Mouse (Mus musculus) cerebellum, adult 18-20 months (tissue): ENCODE data around the gene Foxp1.

Source experiments
- DNase-seq, 2 experiments: peaks; one replicate each; pipeline ENCODE4 v3.0.0; 2021

Foxp1 gene

GRCm38 (mm10) chr6:99385059-99385604 is 137.4 kb downstream of the Foxp1 start:
- peak; percentile 24 to 40 for DNase-seq

- no peak for DNase-seq
Observed at GRCm38 (mm10) chr6:99383846-99384472, 138.6 kb downstream of the Foxp1 start.

DNA sequence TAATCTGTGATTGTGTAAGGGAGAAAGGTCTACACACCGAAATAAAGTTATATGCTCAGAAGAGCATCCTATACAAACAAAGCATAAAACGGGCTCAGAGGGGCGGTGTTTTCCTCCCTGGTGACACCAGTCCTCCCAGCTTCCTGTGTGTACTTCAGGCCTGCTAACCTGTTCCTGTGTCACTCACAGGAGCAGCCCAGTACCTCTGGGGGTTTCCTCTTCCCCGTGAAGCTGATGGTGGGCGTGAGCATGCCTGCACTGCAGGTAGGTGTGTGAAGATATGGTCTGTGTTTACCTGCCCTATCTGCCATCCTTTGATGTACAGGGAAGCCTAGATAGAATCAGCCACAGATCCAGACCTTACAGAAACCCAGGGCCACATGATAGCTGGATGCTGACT is 142.4 kb downstream of the Foxp1 start:
- DNase-seq, result no peak

DNA sequence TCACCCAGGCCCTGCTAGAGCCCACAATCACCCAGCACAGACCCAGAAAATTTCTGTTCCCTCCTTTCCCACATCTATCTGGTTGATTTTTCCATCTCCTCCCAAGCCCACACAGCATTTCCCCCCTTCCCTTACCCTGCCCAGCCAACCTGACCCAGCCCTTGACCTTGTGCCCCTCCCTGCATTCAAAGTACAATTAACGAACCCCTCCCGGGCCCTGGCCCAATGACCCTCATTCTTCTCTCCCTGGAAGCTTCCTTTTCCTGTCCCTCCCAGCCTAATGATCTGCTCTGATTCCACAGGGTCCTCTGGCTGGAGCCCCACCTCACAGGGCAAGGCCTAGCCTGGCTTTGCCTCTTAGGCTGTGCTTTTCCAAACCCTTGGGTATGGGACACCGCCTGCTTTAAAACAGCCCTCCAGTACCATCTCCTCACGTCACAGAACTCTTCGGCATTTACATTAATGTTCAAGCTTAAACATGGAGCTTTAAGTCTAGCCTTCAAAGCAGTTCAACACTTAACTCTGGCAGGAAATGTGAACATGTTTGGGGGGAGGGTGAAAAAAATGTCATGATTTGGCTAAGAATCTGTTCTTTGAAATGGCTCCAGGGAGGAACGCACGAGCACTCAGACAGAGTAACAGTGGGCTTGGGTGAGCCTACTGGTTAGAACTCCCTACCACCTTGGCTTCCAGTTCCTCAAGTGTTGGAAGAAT is 143.4 kb downstream of the Foxp1 start:
- DNase-seq, result no peak

DNA sequence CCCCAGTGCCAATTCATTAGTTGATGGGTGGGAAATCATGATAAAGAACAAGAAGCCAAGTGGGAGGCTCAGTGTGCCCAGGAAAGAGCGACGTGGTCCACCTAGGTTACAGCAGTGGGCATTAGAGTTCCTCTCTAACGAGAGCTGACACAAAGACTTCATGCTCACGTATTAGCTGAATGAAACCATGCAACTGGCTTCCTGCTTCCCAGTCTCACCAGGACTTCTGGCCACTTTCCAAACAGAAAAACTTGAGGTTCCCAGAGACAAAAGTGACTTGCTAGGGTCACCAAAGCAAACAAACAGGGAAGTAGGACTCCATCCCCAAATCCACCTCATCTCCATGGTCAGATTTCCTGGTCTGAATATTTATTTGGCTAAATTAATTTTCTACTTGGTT is 144.8 kb downstream of the Foxp1 start:
- no peak for DNase-seq

GRCm38 (mm10) chr6:99377131-99377530 is 145.4 kb downstream of the Foxp1 start:
- peak in 1 of 2 experiments; percentile 27 for DNase-seq

- DNase-seq, result no peak
Observed at GRCm38 (mm10) chr6:99376721-99377120, 145.8 kb downstream of the Foxp1 start.

GRCm38 (mm10) chr6:99375865-99376264 is 146.7 kb downstream of the Foxp1 start:
- peak in 1 of 2 experiments; percentile 7 for DNase-seq

- DNase-seq, result no peak
Observed at GRCm38 (mm10) chr6:99375376-99375775, 147.1 kb downstream of the Foxp1 start.

DNA sequence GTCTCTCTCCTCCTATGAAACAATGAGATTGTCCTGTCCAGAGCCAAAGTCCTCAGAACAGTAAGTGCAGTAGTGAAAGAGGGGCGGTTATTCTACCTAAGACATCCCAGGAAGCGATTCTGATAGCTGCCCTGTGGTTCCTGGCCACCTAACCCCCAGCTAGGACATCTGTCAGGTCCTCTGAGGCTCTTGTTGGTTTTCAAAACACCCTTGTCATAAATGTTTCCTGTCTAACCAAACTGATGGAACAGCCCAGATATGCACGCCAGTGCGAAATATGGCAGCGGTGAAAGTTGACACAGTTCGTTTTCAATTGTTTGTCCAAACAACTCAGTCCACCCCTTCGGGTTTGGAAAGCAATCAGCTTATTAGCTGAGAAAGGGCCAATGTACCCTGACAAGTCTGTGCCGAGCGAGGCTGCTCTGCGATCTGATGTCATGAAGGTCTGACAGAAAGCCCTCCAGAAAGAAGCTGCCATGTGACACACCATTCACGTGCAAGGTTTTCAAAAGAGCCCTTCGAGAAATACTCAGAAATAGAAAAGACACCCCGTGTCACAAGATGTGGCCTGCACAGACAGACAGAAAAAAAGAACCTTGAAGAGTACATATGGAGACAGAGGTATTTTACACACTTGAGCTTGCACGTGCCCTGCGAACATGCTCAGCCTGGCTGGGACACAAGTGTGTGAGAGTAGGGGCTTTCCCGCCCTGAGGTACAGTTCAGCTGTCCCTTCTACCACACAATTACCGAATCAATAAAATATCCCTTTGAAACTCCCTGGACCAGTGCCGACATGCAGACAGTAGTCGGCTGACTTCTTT is 147.9 kb downstream of the Foxp1 start:
- DNase-seq, result no peak

DNA sequence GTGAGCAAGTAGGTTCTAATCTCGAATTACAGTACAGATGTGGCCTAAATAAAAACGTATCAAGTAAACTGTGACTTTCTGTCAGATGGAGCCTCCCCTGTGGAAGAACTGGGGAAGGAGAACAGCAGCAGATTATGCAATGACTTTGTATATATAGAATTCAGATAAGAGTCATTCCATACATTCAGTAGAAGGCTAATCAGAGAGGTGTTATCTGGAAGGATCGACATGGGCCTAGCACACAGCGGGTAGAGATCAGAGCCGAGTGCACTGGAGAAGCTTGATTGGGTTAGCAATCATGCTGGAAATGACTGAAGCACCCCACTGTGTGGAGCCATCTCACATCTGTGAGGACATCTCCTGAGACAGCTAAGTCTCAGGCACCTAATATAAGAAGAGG is 150.1 kb downstream of the Foxp1 start:
- no peak for DNase-seq

DNA sequence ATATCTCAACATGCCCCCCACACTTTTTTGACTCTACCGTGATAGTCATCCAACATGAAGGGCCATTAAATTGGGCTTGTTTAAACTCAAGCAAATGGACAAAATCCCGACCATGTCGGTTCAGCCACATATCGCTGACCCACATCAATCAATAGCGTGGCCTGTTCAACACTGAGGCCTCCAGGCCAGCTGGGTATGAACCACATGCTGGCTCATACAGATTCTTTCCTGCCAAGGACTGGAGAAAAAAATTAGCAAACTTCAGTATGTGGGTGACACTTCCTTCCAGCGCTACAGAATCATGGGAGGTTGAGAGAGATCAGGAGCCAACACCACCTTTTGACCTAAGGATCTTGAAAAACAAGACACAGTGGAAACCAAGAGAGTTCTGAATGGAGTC is 150.5 kb downstream of the Foxp1 start:
- DNase-seq, result no peak

DNA sequence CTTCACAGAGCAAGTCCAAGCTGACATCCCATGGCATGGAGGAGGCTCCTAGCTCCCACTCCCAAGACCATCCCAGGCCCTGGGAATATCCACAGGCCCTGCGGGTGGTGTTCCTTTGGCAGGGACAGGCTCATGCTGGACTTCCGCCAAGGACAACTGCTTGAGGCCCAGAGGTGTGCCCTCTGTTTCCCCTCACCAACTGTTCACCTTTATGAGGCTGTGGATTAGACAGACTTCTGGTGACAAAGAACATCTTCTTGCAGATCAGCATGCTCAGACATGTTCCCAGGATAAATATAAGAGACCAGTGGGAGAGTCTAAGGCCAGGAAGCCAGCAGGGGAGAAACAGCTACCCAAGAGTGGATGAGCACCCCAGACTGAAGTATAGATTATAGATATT is 152.6 kb downstream of the Foxp1 start:
- no peak for DNase-seq

DNA sequence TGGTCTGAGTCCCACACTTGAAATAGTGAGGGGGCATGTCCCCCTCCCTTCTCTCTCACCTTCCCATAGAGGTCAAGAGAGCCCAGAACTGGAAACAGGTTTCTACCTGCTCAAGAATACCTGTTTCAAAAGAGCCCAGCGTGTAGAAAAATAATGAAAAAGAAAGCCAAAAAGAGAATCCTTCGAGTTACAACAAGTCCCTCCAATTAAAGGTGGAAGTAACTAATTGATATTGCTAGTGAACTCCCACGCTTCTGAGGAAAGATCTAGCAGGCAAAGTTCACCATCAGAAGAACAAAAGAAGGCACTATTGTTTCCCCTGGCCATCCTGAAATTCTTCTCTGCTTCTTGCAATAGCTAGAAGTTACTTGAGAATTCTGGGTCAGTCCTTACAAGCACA is 153.4 kb downstream of the Foxp1 start:
- DNase-seq, result no peak

DNA sequence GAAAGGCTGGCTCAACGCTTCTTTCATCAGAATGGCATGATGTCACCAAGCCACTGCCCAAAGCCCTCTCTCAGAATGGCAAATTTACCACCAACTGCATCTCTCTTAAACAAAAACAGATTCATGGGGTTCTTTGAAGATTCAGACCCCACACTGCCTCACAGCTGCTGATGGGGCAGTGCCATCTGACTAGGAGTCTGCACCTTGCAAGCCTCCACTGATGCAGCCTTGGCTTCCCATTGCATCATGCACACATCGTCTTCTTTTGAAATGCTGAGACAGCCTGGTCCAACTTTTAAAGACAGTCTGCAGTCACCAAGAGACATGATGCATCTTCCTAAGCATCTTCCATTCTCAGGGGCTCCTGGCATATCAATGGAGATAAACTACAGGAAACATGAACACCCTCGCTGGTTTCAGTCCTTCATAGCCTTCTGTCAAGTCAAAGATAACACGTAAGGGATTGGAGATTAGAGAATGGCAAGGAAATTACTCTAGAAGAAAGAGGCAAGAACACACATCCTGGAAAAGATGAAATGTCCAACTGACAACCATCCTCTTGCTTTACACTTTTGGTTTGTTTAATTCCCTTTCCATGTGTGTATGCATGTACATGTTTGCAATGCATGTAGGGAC is 154.3 kb downstream of the Foxp1 start:
- DNase-seq, result no peak

DNA sequence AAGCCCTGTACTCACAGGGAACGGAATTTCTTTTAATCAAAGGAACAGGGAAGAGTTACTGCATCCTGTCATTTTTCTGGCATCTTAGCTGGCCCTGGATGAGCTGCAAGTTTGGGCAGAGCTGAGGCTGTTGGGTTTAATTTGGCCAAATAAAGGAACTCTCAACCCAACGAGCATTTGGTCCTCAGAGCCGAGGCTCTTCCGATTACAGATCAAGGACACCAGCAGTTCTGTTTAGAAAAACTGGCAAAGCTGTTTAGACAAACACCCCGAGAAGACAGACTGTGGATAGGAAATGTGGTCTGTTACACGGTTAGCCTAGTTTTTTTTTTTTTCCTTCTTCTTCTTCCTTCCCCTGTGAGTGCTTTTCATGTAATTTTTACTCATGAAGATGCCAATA is 158.0 kb downstream of the Foxp1 start:
- DNase-seq, result no peak

DNA sequence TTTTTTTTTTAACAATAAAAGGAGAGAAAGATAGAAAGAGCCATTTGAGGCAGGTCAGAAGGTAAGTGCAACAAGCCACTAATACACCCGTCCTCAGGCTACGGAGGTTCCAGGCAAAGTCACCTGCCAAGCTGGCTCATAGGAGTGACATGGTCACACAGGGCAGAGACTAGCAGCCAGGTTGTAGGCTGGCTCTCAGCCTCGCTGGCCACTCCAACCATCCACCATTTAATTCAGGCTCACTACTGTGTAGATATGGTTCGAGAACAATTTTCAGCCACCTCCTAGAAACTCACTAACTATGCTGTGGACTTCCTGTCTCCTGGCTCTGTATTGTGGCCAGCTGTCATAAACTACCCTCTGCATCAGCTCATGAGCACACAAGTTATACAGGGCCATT is 161.9 kb downstream of the Foxp1 start:
- no peak for DNase-seq

GRCm38 (mm10) chr6:99359765-99360499 is 162.6 kb downstream of the Foxp1 start:
- DNase-seq, result no peak

- DNase-seq, result no peak
Observed at GRCm38 (mm10) chr6:99359036-99359698, 163.4 kb downstream of the Foxp1 start.

- DNase-seq, result no peak
Observed at GRCm38 (mm10) chr6:99357931-99358330, 164.6 kb downstream of the Foxp1 start.

DNA sequence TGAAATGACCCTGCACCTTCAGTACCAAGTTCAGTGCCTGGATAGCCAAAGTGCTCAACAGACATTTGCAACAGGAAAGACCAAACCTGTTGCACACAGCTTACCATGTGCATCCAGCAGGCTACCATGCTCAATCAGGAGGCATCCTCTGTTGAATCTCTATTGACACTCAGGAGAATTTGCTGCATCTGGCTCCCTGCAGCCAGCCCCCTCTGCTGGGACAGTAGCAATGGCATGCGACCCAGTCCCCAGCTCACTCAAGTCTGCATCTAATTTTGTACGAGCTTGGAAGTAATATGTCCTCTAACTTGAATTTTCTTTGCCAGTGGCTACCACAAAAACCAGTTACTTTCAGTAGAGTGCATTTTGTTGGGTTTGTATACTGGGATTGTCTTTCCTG is 168.2 kb downstream of the Foxp1 start:
- no peak for DNase-seq

DNA sequence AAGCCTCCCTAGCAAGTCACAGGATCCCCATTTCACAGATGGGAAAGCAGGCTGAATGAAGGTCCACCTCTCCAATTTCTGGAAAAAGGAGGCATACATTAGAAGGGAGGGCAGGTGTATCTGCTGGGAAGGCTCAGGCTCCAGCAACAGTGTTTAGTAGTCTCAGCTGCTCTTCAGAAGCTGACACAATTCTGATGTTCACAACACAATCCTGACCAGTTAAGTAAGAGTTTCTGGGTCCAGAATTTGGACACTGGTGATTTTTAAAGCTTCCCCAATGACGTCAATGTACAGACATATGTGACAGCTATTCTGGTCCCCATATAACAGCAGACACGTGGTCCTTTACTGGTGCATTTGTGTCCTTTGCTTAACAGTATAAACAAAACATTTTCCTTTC is 169.1 kb downstream of the Foxp1 start:
- DNase-seq, result no peak
